Mouse (Mus musculus): ENCODE measurements around the gene Ccnb2. TPM values are rescaled to one million over a fixed set of nuclear protein-coding genes. Genes with fewer than 3 reads are reported as not detected.
"Not testable (repeated sequence)": the region's sequence is repeated elsewhere in the genome, so short reads cannot be mapped to it uniquely, and the experiment has no call there.

Gene Ccnb2
- 234 and 264 TPM in 2 replicates for polyA plus RNA-seq (2014; fragmentation: Nextera tagmentation; extraction: Ambion mirVana)

DNA sequence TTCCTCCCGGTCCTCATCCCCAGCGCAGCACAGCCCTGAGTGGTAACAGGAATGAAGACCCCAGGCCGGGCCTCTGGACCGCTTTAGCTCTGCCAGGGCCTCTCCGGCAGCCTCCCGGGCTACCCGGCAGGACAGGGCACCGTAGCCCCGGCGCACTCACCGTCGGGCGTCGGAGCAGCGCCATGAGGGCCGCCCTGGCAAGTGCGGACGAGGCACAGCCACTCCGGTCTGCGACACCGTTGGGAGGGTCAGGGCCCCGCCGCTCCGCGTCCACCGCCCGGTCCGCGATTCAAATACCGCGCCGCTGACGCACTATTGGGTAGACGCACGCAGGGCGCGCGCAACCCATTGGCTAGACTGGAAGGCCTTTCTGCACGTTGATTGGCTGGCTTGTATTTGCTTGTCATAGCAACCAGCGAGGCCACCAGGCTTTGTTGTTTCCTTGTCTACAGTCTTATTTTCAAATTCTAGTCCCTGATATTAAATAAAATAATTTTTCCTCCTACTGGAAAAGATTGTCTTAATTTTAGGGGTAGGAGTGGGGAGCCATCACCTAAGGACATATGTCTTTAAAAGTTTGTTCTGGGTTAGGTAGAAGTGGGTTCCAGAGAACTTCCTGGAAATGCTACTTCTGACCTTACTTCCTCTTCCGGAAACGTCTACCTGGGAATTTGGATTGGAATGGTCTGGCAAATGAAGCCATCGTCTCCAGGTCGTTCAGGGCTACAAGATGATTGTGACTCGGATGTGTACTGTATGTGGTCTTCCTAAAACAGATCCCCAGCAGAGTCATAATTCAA lies at the start of gene Ccnb2:
Gene Ccnb2, minus strand, starts transcription at position 291 of the 800 bp plus-strand sequence.
- peak; percentile 97 for ATAC-seq (ENCODE audit: low FRiP score, low TSS enrichment)

DNA sequence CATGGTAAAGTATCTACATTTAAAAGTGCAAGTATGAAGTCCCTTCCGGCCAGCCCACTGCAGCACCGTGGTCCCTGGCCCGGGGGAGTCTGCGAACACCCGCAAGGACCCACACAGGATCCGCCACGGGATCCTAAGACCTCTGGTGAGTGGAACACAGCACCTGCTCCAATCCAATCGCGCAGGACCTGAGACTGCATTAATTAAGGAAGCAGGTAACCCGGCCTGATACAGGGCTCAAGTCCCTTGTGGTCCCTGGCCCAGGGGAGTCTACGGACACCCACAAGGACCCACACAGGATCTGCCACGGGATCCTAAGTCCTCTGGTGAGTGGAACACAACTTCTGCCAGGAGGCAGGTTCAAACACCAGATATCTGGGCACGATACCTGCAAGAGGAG lies 41.7 kb upstream of the Ccnb2 start:
- not testable (repeated sequence) for H3K4me3 ChIP-seq (ENCODE audit: low read length); H3K9ac ChIP-seq (ENCODE audit: low read depth, low read length); H3K27ac ChIP-seq (ENCODE audit: low read depth, low read length); H3K9me3 ChIP-seq (ENCODE audit: control insufficient read depth, low read length); H3K4me2 ChIP-seq (replicated peaks; ENCODE audit: low read depth, low read length); H3K27me3 ChIP-seq (ENCODE audit: control insufficient read depth, insufficient read depth, low read length); ATAC-seq (ENCODE audit: low FRiP score, low TSS enrichment); H3K4me1 ChIP-seq (ENCODE audit: control insufficient read depth, insufficient read depth, low read length)
- peaks cover 22% of the 10 kb centered on the region; the same call in 1 of the 2 replicates for H3K36me3 ChIP-seq (ENCODE audit: control insufficient read depth, insufficient read depth, low read length)
- 97% methylated on average over 13 of the region's 13 CpGs for WGBS

More for the DNA sequence above, at the start of gene Ccnb2:
- peak within 1 kb of the TSS; percentile 84 for H3K4me2 ChIP-seq (replicated peaks; ENCODE audit: low read depth, low read length)
- H3K27ac ChIP-seq (ENCODE audit: low read depth, low read length), result peak within 1 kb of the TSS; percentile 63
- H3K9ac ChIP-seq (ENCODE audit: low read depth, low read length), result peak within 1 kb of the TSS; percentile 88
- no peaks in the 10 kb centered on the region for H3K27me3 ChIP-seq (ENCODE audit: control insufficient read depth, insufficient read depth, low read length)
- peak within 1 kb of the TSS; percentile 86 for H3K4me3 ChIP-seq (ENCODE audit: low read length)
- WGBS, result 2% methylated on average over 45 of the region's 45 CpGs
- peaks cover 38% of the 10 kb centered on the region for H3K36me3 ChIP-seq (ENCODE audit: control insufficient read depth, insufficient read depth, low read length)
- 0 out of 2 replicates have a peak, but pooled peaks cover 10% of the 10 kb centered on the region for H3K4me1 ChIP-seq (ENCODE audit: control insufficient read depth, insufficient read depth, low read length)
- no peaks in the 10 kb centered on the region for H3K9me3 ChIP-seq (ENCODE audit: control insufficient read depth, low read length)

DNA sequence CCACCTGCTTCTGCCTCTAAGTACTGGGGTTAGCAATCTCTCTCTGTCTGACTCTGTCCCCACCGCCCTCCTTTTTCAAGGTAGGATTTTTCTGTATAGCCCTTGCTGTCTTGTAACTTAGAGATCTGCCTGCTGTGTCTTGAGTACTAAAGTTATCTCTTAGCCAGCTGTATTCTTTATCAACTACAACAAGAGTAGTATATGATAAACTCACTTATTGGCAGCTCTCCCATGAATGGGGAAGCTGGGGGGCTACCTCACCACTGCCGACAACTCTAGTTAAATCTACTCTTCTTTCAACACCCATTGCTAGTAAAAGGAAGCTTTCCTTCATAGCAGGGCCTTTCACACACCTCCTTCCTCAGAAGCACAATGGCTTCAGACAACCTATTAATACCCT lies 31.0 kb upstream of the Ccnb2 start:
- WGBS, result 91% methylated on average over 2 of the region's 2 CpGs

DNA sequence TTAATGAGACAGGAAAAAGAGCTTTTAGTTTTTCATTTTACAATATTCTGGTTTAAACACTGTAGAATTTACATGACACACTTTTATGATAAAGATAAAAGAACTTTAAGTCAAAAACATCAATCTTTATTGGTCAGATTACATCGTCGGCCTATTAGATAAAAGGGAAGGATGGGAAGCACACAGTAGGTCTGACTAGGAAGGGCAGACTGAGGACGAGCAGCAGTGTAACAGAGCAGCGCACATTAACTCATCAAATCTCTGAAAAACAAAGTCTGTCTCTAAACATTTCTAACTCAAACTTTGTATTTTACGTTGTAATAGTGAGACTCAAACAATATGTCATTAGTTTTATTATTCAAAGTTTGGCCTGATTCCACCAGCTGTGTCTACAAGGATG lies 27.7 kb upstream of the Ccnb2 start:
- ATAC-seq (ENCODE audit: low FRiP score, low TSS enrichment), result no peak
- H3K9ac ChIP-seq (ENCODE audit: low read depth, low read length), result no peak overlapping the region
- 89% methylated on average over 5 of the region's 5 CpGs for WGBS

More for the DNA sequence above, 31.0 kb upstream of the Ccnb2 start:
- no peak overlapping the region for H3K4me2 ChIP-seq (replicated peaks; ENCODE audit: low read depth, low read length)
- H3K27ac ChIP-seq (ENCODE audit: low read depth, low read length), result no peak overlapping the region
- no peak overlapping the region for H3K9ac ChIP-seq (ENCODE audit: low read depth, low read length)
- no peak for ATAC-seq (ENCODE audit: low FRiP score, low TSS enrichment)
- H3K9me3 ChIP-seq (ENCODE audit: control insufficient read depth, low read length), result no peaks in the 10 kb centered on the region
- no peak overlapping the region for H3K4me3 ChIP-seq (ENCODE audit: low read length)
- peaks cover 65% of the 10 kb centered on the region for H3K36me3 ChIP-seq (ENCODE audit: control insufficient read depth, insufficient read depth, low read length)
- no peaks in the 10 kb centered on the region for H3K27me3 ChIP-seq (ENCODE audit: control insufficient read depth, insufficient read depth, low read length)
- no peaks in the 10 kb centered on the region for H3K4me1 ChIP-seq (ENCODE audit: control insufficient read depth, insufficient read depth, low read length)

DNA sequence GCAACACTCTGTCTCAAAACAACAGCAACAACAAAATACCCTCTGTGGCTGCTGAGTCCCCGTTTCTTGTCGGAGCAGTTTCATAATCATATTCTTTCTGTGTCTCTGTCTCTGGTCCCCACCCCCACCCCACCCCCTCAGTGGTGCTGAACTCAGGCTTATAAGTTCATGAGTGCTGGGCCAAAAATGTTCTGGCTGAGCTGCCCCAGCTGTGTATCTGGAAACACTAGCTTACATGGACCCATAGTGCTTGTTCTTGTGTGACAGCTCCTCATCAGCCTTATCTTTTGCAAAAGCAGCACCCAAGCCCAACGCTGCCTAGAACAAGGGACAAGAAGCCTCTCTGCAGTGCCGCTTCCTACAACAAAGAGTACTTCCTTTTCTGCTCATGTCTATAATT lies 18.6 kb upstream of the Ccnb2 start:
- H3K36me3 ChIP-seq (ENCODE audit: control insufficient read depth, insufficient read depth, low read length), result peaks cover 69% of the 10 kb centered on the region
- H3K4me2 ChIP-seq (replicated peaks; ENCODE audit: low read depth, low read length), result no peak overlapping the region
- no peak overlapping the region for H3K27ac ChIP-seq (ENCODE audit: low read depth, low read length)
- H3K9ac ChIP-seq (ENCODE audit: low read depth, low read length), result no peak overlapping the region
- no peak overlapping the region for H3K4me3 ChIP-seq (ENCODE audit: low read length)
- no peak for ATAC-seq (ENCODE audit: low FRiP score, low TSS enrichment)
- no peaks in the 10 kb centered on the region for H3K9me3 ChIP-seq (ENCODE audit: control insufficient read depth, low read length)
- no peaks in the 10 kb centered on the region for H3K4me1 ChIP-seq (ENCODE audit: control insufficient read depth, insufficient read depth, low read length)
- H3K27me3 ChIP-seq (ENCODE audit: control insufficient read depth, insufficient read depth, low read length), result no peaks in the 10 kb centered on the region
- 95% methylated on average over 4 of the region's 4 CpGs for WGBS

More for the DNA sequence above, 27.7 kb upstream of the Ccnb2 start:
- H3K27me3 ChIP-seq (ENCODE audit: control insufficient read depth, insufficient read depth, low read length), result no peaks in the 10 kb centered on the region
- H3K27ac ChIP-seq (ENCODE audit: low read depth, low read length), result no peak overlapping the region
- no peak overlapping the region for H3K4me2 ChIP-seq (replicated peaks; ENCODE audit: low read depth, low read length)
- peaks cover 60% of the 10 kb centered on the region for H3K36me3 ChIP-seq (ENCODE audit: control insufficient read depth, insufficient read depth, low read length)
- no peaks in the 10 kb centered on the region for H3K9me3 ChIP-seq (ENCODE audit: control insufficient read depth, low read length)
- H3K4me3 ChIP-seq (ENCODE audit: low read length), result no peak overlapping the region
- H3K4me1 ChIP-seq (ENCODE audit: control insufficient read depth, insufficient read depth, low read length), result no peaks in the 10 kb centered on the region

DNA sequence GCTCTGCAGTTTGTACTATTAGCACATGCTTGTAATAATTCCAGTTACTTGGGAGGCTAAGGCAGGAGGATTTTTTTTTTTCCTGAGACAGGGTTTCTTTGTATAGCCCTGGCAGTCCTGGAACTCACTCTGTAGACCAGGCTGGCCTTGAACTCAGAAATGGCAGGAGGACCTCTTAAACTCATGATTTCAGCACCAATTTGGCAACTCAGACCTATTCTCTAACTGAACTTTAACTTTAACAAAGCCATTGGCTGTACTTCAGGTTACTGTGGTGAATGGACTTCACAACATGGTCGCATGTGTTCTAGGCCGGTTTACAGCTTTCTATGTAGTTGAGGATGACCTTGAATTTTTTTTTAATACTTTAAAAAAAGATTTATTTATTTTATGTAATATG lies 1.3 kb upstream of the Ccnb2 start:
- 97% methylated on average over 2 of the region's 2 CpGs for whole genome bisulfite sequencing
- peaks cover 42% of the 10 kb centered on the region for H3K36me3 ChIP-seq (ENCODE audit: control insufficient read depth, insufficient read depth, low read length)

DNA sequence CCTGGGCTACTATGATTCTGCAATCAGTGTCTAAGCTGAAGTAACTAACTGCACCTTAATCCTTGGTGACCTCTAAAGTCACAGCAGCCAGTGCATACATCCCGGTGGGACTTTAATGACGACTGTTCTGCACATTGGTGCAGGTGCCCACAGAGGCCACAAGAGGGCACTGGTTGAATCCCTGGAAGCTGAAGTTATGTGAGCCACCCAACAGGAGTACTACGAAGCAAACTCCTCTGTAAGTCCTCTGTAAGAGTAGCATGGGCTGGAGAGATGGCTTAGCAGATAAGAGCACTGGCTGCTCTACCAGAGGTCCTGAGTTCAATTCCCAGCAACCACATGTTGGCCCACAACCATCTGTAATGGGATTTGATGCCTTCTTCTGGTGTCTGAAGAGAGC lies 4.9 kb downstream of the Ccnb2 start:
- Histone ChIP-seq H3K4me1 (ENCODE audit: control insufficient read depth, insufficient read depth, low read length) (0 out of 2 replicates have a peak, but pooled peaks cover 10% of the 10 kb centered on the region), H3K4me2 (replicated peaks; ENCODE audit: low read depth, low read length) (no peak overlapping the region), H3K9ac (ENCODE audit: low read depth, low read length) (no peak overlapping the region), H3K27ac (ENCODE audit: low read depth, low read length) (no peak overlapping the region), H3K27me3 (ENCODE audit: control insufficient read depth, insufficient read depth, low read length) (no peaks in the 10 kb centered on the region), H3K4me3 (ENCODE audit: low read length) (no peak overlapping the region), H3K36me3 (ENCODE audit: control insufficient read depth, insufficient read depth, low read length) (peaks cover 62% of the 10 kb centered on the region), H3K9me3 (ENCODE audit: control insufficient read depth, low read length) (no peaks in the 10 kb centered on the region)
- ATAC-seq (ENCODE audit: low FRiP score, low TSS enrichment), result no peak
- 82% methylated on average over 3 of the region's 3 CpGs for WGBS

More for the DNA sequence above, 1.3 kb upstream of the Ccnb2 start:
- H3K9me3 ChIP-seq (ENCODE audit: control insufficient read depth, low read length), result no peaks in the 10 kb centered on the region
- 0 out of 2 replicates have a peak, but pooled peaks cover 10% of the 10 kb centered on the region for H3K4me1 ChIP-seq (ENCODE audit: control insufficient read depth, insufficient read depth, low read length)
- no peaks in the 10 kb centered on the region for H3K27me3 ChIP-seq (ENCODE audit: control insufficient read depth, insufficient read depth, low read length)
- no peak overlapping the region for H3K4me3 ChIP-seq (ENCODE audit: low read length)
- no peak overlapping the region for H3K9ac ChIP-seq (ENCODE audit: low read depth, low read length)
- H3K27ac ChIP-seq (ENCODE audit: low read depth, low read length), result no peak overlapping the region
- no peak overlapping the region for H3K4me2 ChIP-seq (replicated peaks; ENCODE audit: low read depth, low read length)
- no peak for ATAC-seq (ENCODE audit: low FRiP score, low TSS enrichment)

DNA sequence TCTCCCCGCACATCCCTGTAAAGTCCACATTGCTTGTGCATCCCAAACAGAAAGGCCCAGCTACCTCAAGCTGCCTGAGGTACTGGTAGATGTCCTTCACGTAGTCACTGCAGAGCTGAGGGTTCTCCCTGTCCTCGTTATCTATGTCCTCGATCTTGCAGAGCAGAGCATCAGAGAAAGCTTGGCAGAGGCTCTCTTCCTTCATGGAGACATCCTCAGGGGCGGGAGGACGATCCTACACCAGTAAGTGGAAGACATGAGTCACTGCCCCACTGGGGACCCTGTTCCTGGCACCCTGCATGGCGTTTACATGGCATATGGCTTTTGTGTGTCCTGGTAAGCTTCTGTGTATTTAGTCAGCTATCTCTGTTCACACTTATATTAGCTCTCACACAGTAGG lies 8.3 kb downstream of the Ccnb2 start:
- H3K9ac ChIP-seq (ENCODE audit: low read depth, low read length), result no peak overlapping the region
- no peak overlapping the region for H3K4me3 ChIP-seq (ENCODE audit: low read length)
- no peaks in the 10 kb centered on the region for H3K27me3 ChIP-seq (ENCODE audit: control insufficient read depth, insufficient read depth, low read length)
- H3K9me3 ChIP-seq (ENCODE audit: control insufficient read depth, low read length), result no peaks in the 10 kb centered on the region
- WGBS, result 92% methylated on average over 7 of the region's 7 CpGs
- H3K27ac ChIP-seq (ENCODE audit: low read depth, low read length), result no peak overlapping the region
- H3K4me1 ChIP-seq (ENCODE audit: control insufficient read depth, insufficient read depth, low read length), result no peaks in the 10 kb centered on the region
- no peak overlapping the region for H3K4me2 ChIP-seq (replicated peaks; ENCODE audit: low read depth, low read length)
- peaks cover 86% of the 10 kb centered on the region for H3K36me3 ChIP-seq (ENCODE audit: control insufficient read depth, insufficient read depth, low read length)
- ATAC-seq (ENCODE audit: low FRiP score, low TSS enrichment), result no peak

DNA sequence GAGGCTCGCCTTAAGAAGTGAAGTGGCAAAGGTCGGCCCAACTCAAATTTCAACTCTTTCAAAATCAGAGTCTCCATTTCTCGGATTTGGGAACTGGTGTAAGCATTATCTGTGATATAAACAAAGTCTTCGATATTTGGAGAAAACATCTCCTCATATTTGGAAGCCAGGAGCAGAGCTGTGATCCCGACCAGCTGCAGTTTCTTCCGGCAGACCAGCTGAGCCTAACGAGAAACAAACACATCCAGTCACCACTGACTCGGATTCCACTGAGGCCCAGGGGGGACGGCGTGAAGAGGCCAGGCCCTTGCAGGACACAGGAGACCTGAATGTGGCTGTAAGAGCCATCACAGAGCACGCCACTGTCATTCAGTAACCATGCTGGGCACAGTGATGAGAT lies 10.7 kb downstream of the Ccnb2 start:
- H3K4me2 ChIP-seq (replicated peaks; ENCODE audit: low read depth, low read length), result no peak overlapping the region
- H3K4me3 ChIP-seq (ENCODE audit: low read length), result no peak overlapping the region
- no peak overlapping the region for H3K27ac ChIP-seq (ENCODE audit: low read depth, low read length)
- 63% methylated on average over 11 of the region's 11 CpGs for WGBS
- no peaks in the 10 kb centered on the region for H3K4me1 ChIP-seq (ENCODE audit: control insufficient read depth, insufficient read depth, low read length)
- no peak for ATAC-seq (ENCODE audit: low FRiP score, low TSS enrichment)
- H3K9me3 ChIP-seq (ENCODE audit: control insufficient read depth, low read length), result no peaks in the 10 kb centered on the region
- H3K27me3 ChIP-seq (ENCODE audit: control insufficient read depth, insufficient read depth, low read length), result no peaks in the 10 kb centered on the region
- H3K9ac ChIP-seq (ENCODE audit: low read depth, low read length), result no peak overlapping the region
- peaks cover 89% of the 10 kb centered on the region for H3K36me3 ChIP-seq (ENCODE audit: control insufficient read depth, insufficient read depth, low read length)

All from kidney, embryonic 14.5 days (tissue).